Mouse (Mus musculus): ENCODE results near the gene Alpk1.

DNA sequence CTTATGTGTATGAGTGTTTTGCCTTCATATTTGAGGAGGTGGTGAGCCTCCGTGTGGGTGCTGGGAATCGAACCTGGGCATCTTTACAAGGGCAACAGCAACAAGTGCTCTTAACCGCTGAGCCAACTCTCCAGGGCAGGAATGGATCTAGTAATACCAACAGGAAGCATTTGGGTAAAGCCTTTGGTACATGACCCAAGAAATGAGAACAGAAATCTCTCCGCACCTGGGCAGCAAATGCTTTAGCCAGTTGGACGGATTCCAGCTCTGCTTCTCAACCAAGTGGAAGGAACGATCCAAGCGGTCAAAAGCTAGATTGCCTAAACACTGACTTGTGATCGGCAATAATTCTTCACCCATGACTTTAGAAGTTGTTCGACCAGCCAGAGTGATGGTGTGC, 594 bp upstream of the Alpk1 start:
- TF ChIP-seq CTCF (IDR thresholded peaks at IDR 0.05; ENCODE audit: low read depth) (no peak), EP300 (IDR thresholded peaks at IDR 0.05; ENCODE audit: low read depth) (no peak)

Data from liver, embryonic 14.5 days (tissue).